Mouse (Mus musculus): Measurements from ENCODE around the gene Tsc1.
A peak's percentile ranks its signal among the peaks of the same experiment; 100 is the strongest.

Tsc1 gene

DNA sequence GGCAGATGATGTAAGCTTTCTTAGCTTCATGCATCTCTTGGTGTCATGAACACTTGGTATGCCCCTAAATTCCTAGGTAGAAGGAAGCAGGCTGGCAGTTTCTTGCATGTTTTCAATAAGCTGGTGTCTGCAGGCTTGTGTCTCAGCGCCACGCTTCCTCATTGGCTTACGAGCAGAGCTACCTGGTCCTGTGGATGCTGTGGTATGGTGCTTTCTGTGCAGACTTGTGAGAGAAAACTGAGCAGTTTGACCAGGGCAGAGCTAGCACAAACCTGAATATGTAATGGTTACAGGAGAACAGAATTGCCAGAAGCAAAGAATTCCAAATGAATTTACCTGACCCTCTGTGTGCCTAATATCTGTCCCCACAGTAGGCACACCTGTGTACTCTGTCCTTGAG, 2.1 kb downstream of the Tsc1 start:
- no peak for DNase-seq (ENCODE audit: low spot score in 2 of 2)

DNA sequence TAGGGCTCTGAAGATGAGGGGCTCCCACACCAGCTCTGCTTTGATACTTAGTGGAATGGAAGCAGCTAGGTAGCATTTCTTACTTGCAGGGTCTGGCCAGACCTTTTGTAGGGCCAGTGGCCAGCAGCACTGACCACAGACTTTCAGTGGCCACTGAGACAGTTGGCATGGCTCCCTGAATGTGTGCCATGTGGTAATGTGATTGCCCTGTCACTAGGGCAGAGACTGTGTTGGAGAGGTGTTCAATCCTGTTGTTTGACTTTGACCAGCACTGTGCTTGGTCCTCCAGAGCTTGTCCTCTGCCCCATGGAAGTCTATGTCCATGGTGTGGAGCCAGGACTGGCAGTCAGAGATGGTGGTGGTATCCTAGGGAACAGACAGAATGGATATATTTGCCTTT, 9.5 kb downstream of the Tsc1 start:
- no peak for DNase-seq (ENCODE audit: low spot score in 2 of 2)

DNA sequence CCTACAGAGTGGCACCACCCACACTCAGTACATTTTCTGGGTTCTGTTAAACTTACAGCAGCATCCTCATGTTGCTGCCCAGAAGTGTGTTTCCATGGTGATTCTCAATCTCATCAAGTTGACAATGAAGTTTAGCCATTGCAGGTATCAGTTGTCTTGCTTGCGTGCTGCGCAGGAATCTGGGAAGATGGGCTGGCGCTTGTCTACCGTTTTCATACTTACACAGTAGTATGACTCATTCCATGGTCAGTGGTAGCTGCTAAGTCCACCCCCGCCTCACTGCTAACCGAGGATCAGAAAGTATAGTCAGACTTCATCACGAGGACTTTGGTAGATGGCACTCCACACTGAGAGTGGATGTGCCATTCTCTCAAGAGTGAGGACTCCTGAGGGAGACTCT, 12.3 kb downstream of the Tsc1 start:
- no peak for DNase-seq (ENCODE audit: low spot score in 2 of 2)

DNA sequence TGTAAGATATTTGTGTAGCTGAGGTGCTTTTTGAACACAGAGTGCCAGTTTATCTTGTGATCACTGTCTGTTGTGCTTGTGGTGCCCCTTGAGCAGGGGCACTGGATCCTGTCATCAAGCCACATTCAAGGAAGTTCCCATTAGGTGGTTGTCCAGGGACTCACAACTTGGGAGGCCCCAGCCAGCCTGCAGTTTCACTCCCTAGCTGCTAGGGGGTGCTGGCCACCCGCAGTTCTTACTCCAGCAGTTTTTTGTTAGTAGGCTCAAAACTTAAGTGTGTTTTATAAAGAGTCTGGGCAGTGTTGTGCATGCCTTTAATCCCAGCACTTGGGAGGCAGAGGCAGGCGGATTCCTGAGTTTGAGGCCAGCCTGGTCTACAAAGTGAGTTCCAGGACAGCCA, 13.3 kb downstream of the Tsc1 start:
- no peak for DNase-seq (ENCODE audit: low spot score in 2 of 2)

DNA sequence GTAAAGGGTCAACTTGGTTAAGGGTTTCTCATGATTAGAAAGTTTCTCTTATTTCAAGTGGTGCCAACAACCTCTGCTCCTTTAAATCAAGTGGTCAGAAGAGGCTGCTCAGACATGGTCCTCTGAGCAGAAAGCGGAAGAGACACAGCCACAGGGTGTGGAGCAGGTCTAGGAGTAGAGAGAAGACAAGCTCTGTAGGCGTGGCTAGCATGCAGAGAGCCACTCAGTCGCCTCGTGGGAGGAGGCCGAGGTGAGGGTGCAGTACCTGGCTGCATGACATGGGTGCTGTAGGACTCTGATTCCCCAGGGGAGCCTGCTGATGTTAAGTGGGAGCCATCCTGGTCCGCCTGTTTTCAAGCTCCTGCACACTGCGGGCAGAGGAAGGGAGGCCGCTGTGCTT, 15.2 kb downstream of the Tsc1 start:
- DNase-seq (ENCODE audit: low spot score in 2 of 2): no peak

DNA sequence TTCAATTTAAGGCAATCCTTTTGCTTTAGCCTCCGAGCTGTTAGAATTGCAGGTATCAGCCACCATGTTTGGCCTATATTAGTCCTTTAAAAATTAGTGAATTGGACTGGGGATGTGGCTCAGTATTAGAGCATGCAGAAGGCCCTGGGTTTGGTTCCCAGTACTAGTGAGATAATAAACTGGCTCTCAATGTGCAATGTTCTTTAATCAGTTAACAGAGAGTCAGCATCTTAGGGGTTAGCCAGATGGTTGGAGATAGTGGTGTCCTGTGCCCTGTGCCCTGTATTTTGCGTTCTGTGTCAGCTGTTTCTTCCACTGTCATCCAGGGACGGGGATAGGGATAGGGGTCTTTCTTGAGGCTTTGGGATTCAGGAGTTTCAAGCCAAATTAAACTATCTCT, 21.9 kb downstream of the Tsc1 start:
- DNase-seq (ENCODE audit: low spot score in 2 of 2): no peak

DNA sequence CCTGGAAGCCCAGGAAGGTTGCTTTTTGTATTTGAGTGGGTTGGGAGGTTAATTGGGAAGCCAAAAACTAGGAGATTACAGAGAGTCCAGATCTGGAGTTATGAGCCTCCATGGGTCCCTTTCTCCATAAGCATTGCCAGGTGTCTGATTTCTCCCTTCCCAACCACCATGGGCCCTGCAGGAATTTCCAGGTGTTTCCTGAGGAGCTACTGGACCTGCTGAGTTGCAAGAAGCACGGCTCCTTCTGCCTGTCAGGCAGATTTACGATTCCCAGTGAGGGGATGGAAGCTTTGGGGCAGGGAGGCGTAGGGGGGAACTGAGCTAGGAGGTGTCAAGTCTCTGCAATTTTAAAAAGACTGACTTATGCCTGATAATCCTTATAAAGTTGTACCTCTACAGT, 24.8 kb downstream of the Tsc1 start:
- no peak for DNase-seq (ENCODE audit: low spot score in 2 of 2)

DNA sequence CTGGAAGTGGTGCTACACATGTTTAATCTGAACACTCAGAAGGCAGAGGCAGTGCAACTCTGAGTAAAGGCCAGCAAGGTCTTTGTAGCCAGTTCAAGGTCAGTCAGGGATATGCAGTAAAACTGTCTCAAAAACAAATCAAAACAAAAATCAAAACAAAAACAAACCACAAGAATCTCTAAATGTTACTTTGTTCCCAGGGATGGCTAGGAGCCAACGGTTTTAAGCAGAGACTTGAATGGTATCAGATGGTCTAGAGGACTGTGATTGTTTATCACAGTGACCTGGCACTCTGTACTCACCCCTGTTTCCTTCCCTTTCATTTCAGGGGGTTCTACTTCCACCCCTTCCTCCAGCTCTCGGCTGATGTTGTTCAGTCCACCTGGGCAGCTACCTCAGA, 30.4 kb downstream of the Tsc1 start:
- no peak for DNase-seq (ENCODE audit: low spot score in 2 of 2)

DNA sequence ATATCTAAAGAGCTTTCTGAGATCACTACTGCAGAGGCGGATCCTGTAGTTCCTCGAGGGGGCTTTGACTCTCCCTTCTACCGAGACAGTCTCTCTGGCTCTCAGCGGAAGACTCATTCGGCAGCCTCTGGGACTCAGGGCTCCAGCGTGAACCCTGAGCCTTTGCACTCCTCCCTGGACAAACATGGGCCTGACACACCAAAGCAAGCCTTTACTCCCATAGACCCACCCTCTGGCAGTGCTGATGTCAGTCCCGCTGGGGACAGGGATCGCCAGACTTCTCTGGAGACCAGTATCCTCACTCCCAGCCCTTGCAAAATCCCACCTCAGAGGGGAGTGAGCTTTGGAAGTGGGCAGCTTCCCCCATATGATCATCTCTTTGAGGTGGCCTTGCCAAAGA, 35.0 kb downstream of the Tsc1 start:
- no peak for DNase-seq (ENCODE audit: low spot score in 2 of 2)

DNA sequence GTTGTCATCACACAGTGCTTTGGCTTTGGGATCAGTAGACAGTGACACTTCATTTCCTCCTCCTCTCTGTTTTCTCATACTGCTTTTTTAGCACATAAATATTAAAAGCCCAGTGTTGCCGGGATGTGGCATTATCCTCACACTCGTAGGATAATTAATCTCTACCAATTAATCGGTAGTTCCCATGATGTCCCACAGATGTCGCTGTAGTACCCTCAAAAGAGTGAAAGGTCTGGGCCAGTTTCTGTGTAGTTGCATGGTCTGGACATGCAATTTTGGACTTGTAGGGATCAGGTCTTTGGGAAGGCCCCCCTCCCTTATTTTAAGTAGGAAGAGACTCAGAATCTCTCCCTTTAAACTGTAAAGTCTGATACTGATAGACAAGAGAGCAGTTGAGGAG, 39.7 kb downstream of the Tsc1 start:
- peak in 1 of 2 experiments; percentile 57 for DNase-seq (ENCODE audit: low spot score in 2 of 2)

DNA sequence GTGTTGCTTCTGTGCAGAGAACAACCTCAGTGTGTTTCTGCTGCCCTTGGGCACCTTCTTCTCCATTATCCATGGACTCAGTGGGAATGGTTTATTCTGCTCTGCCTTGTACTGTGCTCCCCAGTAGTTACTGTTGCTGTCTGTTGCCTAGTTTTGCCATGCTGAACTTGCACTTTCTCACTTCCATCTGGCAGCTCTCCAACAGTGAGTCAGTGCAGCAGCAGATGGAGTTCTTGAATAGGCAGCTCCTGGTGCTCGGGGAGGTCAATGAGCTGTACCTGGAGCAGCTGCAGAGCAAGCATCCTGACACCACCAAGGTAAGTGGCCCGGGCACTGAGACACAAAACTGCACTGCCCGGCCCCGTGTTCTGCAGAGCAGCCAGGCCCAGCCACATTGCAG, 40.7 kb downstream of the Tsc1 start:
- no peak for DNase-seq (ENCODE audit: low spot score in 2 of 2)

DNA sequence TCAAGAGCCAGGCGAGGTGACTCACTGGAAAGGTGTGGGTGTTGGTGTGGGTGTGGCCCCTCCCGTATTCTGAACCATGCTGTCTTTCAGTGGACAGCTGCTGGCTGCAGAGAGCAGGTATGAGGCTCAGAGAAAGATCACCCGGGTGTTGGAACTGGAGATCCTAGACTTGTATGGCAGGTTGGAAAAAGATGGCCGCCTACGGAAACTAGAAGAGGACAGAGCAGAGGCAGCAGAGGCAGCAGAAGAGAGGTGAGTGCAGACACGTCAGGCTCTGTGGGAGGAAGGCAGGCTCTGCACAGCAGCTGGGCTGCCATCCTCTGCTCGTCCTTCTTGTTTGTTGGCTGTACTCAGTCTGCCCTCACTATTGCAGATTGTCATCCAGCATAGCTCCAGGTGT, 44.9 kb downstream of the Tsc1 start:
- DNase-seq (ENCODE audit: low spot score in 2 of 2): no peak

DNA sequence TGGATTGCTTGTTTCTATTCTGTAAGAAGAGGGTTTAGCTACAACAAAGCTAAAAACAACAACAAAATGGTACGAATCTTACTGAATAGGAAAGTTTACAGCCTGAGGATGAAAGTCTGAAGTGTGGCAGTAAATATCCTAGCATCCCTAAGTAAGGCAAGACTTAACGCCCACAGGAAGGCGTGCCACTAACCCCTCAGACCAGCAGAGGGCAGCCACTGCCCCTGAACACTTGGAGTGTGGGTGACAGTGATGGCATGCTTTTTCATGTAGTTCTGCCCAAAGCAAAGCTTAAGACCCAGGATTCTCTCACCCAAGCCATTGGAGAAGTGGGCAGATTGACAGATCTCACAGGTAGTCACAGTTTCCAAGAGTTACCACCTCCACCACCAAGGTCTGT, 47.4 kb downstream of the Tsc1 start:
- peak in 1 of 2 experiments; percentile 52 for DNase-seq (ENCODE audit: low spot score in 2 of 2)

DNA sequence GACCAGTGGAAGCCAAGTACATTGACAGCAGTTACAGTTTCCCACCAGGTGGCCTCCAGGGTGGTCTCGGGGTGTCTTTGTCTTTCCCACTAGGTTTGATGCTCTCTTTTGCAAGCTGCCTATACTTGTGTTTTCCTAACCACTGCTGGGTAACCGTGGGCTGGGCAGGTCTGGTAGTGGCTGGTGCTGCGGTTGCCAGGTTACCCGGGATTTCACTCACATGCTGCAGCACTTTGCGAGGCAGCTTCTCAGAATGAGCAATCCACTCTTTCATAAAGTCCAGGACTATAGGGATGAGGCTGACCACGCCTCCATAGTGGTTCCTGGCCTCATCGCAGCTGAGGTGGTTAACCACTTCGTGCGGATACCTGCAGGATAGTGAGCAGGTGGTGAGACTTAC, 51.7 kb downstream of the Tsc1 start:
- no peak for DNase-seq (ENCODE audit: low spot score in 2 of 2)

DNA sequence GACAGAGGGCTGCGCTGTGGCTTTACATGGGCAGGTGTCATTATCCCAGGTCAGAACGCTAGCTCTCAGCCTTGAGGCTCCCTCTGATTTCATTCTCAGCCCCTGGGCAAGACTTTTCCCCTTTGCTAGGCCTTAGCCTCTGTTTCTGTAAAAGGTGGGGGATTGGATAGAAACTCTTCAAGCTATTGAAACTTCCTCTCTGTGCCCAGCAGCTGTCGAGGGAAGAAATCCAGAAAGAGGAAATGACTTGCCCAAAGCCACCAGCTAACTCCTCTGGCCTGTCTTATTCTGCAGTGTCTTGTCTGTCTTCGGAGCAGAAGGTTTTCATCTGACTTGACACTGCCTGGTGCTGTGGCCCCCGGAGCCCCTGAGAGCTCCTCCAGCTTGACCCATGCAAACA, 57.5 kb downstream of the Tsc1 start:
- DNase-seq (ENCODE audit: low spot score in 2 of 2): no peak

DNA sequence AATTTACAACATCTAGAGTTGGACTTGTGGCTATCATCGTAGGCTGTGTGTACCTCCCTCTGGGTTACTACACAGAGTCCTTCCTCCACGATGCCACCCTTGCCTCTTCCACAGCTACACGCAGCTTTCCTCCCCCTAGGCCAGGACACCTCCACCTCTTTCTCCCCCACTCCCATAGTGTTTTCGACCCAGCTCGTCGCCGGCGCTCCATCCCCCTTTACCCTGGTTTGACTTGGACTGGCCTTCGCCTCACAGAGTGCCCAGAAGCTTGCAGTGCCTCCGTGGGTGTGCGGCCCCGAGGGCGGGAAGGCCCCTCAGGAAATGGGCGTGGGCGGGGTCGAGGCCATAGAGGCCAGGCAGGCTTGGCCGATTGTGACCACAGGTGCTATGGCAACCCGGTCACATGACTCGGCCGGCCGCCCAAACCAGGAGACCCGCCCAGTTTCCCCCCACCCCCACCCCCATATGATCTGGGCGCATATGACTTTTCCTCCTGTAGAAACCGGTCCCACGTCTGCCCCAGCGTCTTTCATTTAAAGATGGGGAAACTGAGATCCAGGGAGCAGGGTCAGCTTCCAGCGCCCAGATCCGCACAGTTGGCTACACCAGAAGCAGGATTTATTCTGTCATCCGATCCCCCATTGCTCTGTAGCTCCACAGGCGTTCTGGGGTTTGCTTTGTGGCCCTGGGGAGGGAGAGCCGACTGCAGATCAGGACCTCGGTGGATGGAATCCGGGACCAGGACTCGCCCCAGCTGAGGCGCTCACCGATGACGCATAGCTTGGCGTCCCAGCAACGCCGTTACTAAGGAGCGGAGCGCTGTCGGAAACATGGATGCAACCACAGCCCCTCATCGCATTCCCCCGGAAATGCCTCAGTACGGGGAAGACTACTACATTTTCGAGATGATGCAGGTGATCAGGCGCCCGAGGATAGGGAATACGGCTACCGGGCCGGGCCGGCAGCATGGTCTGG, 58.6 kb downstream of the Tsc1 start, which contains the start of the genes Spaca9 and Ak8:
TSS of gene Spaca9 (minus strand) at position 367 of the 975 bp plus-strand sequence.
TSS of gene Ak8 (plus strand) at position 804 of the 975 bp plus-strand sequence.
- DNase-seq (ENCODE audit: low spot score in 2 of 2): peak; percentile 80 to 83

DNA sequence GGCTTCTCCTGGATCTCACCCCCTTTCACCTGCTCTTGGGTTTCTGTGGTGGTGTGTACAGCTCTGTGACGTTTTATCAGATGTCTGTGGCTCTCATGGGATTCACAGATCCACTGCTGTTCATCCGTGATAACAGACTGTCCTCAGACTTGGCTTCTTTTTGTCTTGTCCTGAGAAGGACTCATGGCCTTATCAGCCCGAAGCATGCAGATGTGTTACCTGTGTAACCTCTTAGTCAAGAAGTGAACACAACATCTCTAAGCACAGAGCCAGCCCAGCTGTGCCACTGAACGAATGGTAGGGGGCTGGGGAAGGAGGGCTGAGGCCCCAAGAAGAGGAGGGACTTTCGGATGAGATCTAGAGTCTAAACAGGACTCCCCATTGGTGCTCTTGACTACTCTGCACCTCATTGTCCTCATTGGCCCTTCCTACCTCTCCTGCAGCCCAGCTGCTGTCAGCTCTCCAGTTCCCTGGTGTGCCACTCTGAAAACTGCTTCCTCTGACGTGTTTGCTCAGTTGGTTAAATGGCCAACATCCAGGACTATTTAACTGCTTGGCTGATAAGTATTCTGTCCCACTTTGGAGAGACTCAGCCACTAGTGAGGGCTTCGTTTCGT, 60.7 kb downstream of the Tsc1 start:
- no peak for DNase-seq (ENCODE audit: low spot score in 2 of 2)

DNA sequence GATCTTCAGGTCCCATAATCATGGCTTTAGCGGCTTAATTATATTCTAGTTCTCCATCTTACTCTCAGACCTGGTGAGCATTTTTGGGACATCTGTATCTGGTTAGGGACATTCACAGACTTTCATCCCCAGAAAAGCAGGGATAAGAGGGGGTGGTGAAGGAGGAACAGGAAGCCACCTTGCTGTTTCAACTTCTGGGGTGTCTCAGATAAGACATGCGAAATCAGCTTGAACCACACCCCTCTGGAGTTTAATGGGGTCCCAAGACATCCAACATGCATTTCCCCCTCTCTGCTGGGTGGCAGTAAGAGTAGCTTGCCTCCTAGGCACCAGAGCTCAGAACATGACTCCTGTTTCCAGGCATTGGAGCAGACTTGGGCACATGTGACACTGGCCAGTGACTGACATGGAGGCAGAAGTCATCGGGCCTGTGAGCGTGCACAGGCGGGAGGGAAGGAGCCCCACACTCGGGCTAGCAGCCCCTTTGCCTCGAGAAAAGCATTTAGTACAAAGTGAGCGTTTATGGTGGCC, 65.1 kb downstream of the Tsc1 start:
- DNase-seq (ENCODE audit: low spot score in 2 of 2): no peak

DNA sequence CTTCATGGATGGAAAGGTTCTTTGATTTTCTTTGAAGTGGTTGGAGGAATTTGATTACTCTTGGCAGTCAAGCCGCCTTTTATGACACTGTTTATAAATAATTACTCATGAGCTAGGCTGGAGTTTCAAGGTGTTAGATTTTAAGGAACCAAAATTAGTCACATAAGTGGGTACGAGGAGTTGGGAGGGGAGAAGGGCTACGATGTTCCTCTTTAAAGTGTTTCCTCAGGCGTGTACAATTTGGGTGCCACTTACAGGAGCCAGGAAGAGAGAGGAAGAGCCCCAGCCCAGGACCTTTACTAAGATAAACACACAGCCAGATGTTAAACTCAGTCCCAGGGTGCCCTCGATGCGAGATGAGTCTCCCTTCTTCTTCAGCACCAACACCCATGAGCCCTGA, 65.8 kb downstream of the Tsc1 start:
- DNase-seq (ENCODE audit: low spot score in 2 of 2): no peak

DNA sequence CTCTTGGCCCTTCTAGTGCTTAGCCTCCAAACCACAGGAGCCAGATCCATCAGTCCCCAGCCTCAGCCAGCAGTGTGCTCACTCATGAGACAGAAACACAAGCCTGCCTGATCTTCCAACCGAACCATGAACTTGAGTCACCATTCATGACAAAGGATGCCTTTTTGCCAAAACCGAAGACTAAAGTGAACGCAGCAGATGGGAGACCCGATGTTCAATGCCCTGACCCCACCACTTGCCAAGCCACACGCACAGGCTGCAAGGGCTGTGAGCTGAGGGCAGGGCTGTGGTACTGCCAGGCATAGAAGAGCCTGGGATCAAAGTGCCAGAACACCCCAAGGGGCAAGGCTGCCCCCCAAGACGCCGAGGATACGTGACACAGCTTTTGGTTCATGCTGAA, 72.0 kb downstream of the Tsc1 start:
- DNase-seq (ENCODE audit: low spot score in 2 of 2): peak in 1 of 2 experiments; percentile 15

DNA sequence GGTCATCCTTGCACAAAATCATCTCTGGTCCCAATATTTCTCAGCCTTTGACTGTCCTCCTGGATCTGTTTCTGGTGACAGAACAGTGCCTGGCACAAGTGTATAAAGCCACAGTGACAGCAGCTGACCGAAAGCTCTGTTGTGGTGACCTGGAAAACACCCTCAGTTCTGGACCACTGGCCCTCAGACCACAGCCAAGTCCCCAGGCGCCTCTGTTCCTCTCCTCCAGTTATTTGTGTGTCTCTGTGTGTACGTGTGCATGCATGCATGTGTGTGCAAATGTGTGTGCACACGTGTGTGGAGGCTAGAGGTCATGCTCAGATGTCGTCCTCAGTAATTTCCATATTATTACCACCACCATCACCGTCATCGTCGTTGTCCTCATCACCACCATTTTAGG, 81.4 kb downstream of the Tsc1 start:
- DNase-seq (ENCODE audit: low spot score in 2 of 2): no peak

DNA sequence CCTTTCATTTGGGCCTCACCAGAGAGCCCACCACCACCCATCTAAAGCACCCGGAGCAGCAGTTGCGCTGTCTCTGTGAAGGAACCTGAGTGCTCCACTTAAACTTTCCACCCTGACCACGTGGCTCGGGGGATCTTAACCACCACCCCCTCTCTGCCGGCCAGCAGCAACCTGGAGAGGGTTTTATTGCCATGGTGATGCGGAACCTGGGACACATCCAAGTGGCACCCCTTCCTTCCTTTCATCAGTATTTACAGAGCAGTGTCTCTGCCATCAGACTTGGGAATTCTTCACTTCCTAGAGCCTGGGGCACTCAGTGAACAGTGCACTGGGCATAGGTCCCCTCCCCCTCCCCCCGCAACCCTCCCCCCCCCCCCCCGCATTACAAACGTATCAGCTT, 82.9 kb downstream of the Tsc1 start:
- no peak for DNase-seq (ENCODE audit: low spot score in 2 of 2)

Data from cerebellum, postnatal 4 days (tissue).